Mouse (Mus musculus) bone marrow, adult 2 months (tissue): ENCODE data around the gene Btrc. TPM values are rescaled to one million over a fixed set of nuclear protein-coding genes. Genes with fewer than 3 reads are reported as not detected.
A peak's percentile ranks its signal among the peaks of the same experiment; 100 is the strongest.

Experiments
- H3K27ac ChIP-seq: fragments of 200-500 bp; 2 replicates; pipeline ENCODE4 v1.5.1; 2012; ENCODE audit warnings: low read depth, mild to moderate bottlenecking, control low read depth, inconsistent platforms, low read length; ENCODE audit not compliant: control insufficient read depth, poor library complexity, insufficient read depth
- H3K4me1 ChIP-seq: fragments of 200-500 bp; 2 replicates; pipeline ENCODE4 v1.6.1; 2011; ENCODE audit warnings: low read length; ENCODE audit not compliant: control insufficient read depth, insufficient read depth
- H3K4me3 ChIP-seq: fragments of 200-500 bp; replicated peaks from 2 replicates; pipeline ENCODE3; 2011; ENCODE audit warnings: mild to moderate bottlenecking, low read depth, low read length, control low read depth; ENCODE audit not compliant: control insufficient read depth
- CTCF ChIP-seq: fragments of 200-500 bp; IDR thresholded peaks from 2 replicates; pipeline ENCODE4 v1.5.1; 2011; ENCODE audit warnings: low read length, control low read depth; ENCODE audit not compliant: control insufficient read depth, insufficient read depth
- POLR2A ChIP-seq: fragments of 200-500 bp; IDR thresholded peaks from 2 replicates; pipeline ENCODE4 v1.6.1; 2011; ENCODE audit warnings: low read depth, mild to moderate bottlenecking, control low read depth, low read length, borderline replicate concordance; ENCODE audit not compliant: control insufficient read depth
- WGBS: fragments of 180-500 bp; shearing (Covaris S2); methylation state at CpG from one replicate; pipeline ENCODE4 v1.1.7; 2018; 5-methylcytosine and 5-hydroxymethylcytosine counted together
- polyA plus RNA-seq: library from polyadenylated mRNA; stranded (reverse); fragments of >200 nt; gene quantifications from 2 replicates; pipeline ENCODE4 v1.2.4, GENCODE M21; 2011; ENCODE audit warnings: low replicate concordance; ENCODE audit not compliant: missing spikeins, insufficient read depth, insufficient read length

Gene Btrc
- polyA plus RNA-seq, 1 experiment = 41.4 TPM

- WGBS = 85% methylated on average over 23 of the region's 23 CpGs
- TF ChIP-seq CTCF (no peak), POLR2A (no peak)
- H3K4me1 ChIP-seq = no peaks in the 10 kb centered on the region; the same call in 1 of the 2 replicates
Observed at GRCm38 (mm10) chr19:45549128-45549915, 185.8 kb downstream of the Btrc start.

GRCm38 (mm10) chr19:45549948-45550347, 186.4 kb downstream of the Btrc start:
- Histone ChIP-seq H3K4me3 (no peak overlapping the region), H3K27ac (no peak overlapping the region), H3K4me1 (no peaks in the 10 kb centered on the region; the same call in 1 of the 2 replicates)
- TF ChIP-seq POLR2A (no peak), CTCF (no peak)
- 31% methylated on average over 4 of the region's 4 CpGs for WGBS

More at GRCm38 (mm10) chr19:45549128-45549915, 185.8 kb downstream of the Btrc start:
- no peak overlapping the region for H3K4me3 ChIP-seq
- H3K27ac ChIP-seq = no peak overlapping the region

- 26% methylated on average over 6 of the region's 6 CpGs for WGBS
- Histone ChIP-seq H3K4me1 (no peaks in the 10 kb centered on the region; the same call in 1 of the 2 replicates), H3K4me3 (no peak overlapping the region), H3K27ac (no peak overlapping the region)
- TF ChIP-seq POLR2A (no peak), CTCF (no peak)
Observed at GRCm38 (mm10) chr19:45552187-45552586, 188.7 kb downstream of the Btrc start.

- H3K4me1 ChIP-seq = no peaks in the 10 kb centered on the region; the same call in 1 of the 2 replicates
- 93% methylated on average over 11 of the region's 11 CpGs for WGBS
- H3K27ac ChIP-seq = no peak overlapping the region
- no peak for TF ChIP-seq POLR2A
- TF ChIP-seq CTCF = no peak
- no peak overlapping the region for H3K4me3 ChIP-seq
Observed at GRCm38 (mm10) chr19:45554136-45554535, 190.6 kb downstream of the Btrc start.

- TF ChIP-seq POLR2A = no peak; the same call in 1 of the 2 replicates
- no peak for TF ChIP-seq CTCF
- H3K27ac ChIP-seq = peak within 1 kb of the TSS; percentile 65
- H3K4me3 ChIP-seq = peak within 1 kb of the TSS; percentile 91
- WGBS = under 1% methylated on average over 35 of the region's 35 CpGs
- H3K4me1 ChIP-seq = peaks cover 1% of the 10 kb centered on the region; the same call in 1 of the 2 replicates
Observed at GRCm38 (mm10) chr19:45560153-45560890, 196.8 kb downstream of the Btrc start, which contains the start of the genes Poll and Gm17018. Poll (minus strand) TSS chr19:45560531. Gm17018 (plus strand) TSS chr19:45560615.

- WGBS = 79% methylated on average over 15 of the region's 15 CpGs
- no peak overlapping the region for H3K4me3 ChIP-seq
- no peak for TF ChIP-seq CTCF
- TF ChIP-seq POLR2A = no peak
- no peak overlapping the region for H3K27ac ChIP-seq
- H3K4me1 ChIP-seq = peaks cover 1% of the 10 kb centered on the region; the same call in 1 of the 2 replicates
Observed at GRCm38 (mm10) chr19:45565925-45566715, 202.6 kb downstream of the Btrc start.

GRCm38 (mm10) chr19:45567367-45567766, 203.8 kb downstream of the Btrc start:
- H3K4me3 ChIP-seq = no peak overlapping the region
- TF ChIP-seq POLR2A (no peak), CTCF (no peak)
- no peak overlapping the region for H3K27ac ChIP-seq
- 94% methylated on average over 14 of the region's 14 CpGs for WGBS
- no peaks in the 10 kb centered on the region for H3K4me1 ChIP-seq

GRCm38 (mm10) chr19:45573033-45573432, 209.5 kb downstream of the Btrc start:
- Histone ChIP-seq H3K4me3 (no peak overlapping the region), H3K4me1 (peaks cover 12% of the 10 kb centered on the region), H3K27ac (no peak overlapping the region)
- 66% methylated on average over 6 of the region's 6 CpGs for WGBS
- TF ChIP-seq CTCF (no peak), POLR2A (no peak)

- WGBS = 25% methylated on average over 6 of the region's 6 CpGs
- TF ChIP-seq CTCF = peak; percentile 77
- TF ChIP-seq POLR2A = no peak
- no peak overlapping the region for H3K4me3 ChIP-seq
- no peak overlapping the region for H3K27ac ChIP-seq
- H3K4me1 ChIP-seq = peaks cover 12% of the 10 kb centered on the region
Observed at GRCm38 (mm10) chr19:45573861-45574267, 210.3 kb downstream of the Btrc start.
